Mouse (Mus musculus): ENCODE data around the gene Mrps27. TPM values are rescaled to one million over a fixed set of nuclear protein-coding genes. Genes with fewer than 3 reads are reported as not detected.

Gene Mrps27
- polyA plus RNA-seq, 1 experiment from 2014 or later, result 36.3 TPM

DNA sequence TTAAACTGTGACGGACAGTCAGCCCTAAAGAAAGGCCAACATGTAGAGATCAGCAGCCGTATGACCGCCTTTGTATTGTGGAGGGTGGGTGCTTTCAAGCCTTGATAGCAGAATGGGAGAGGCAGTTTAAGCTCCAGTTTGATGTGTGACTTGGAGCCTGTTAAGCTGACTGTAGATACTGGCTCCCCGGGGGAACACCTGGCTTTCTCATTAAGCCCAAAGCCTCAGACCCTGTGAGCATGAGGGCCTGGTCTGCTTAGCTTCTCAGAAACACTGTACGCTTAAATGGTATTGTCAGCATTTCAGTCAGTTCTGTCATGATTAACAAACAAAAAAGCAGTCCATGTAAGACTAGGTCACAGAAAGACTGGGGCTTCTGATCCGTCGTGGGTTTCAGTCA, 29.1 kb downstream of the Mrps27 start:
- ATAC-seq (ENCODE audit: low read depth), result no peak

DNA sequence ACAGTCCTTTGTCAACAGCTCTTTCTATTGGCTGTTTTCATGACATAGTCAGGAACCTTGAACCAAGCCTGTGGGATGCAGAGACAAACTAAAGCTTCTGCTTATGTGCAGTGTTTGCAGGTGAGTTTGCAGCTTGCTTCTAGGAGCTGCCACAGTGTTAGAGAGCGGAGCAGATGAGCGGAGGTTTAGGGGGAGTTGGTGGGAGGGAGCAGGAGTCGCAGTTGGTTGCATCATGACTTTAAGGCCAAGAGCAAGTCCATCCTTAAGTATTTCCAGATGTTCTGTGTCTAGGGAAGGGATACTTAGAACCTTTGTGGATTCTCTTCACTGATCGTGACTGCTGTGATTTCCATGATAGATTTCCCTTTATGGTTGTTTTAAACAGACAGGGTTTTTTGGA, 29.6 kb downstream of the Mrps27 start:
- Histone ChIP-seq H3K9me3 (replicated peaks) (no peaks in the 10 kb centered on the region), H3K27ac (no peak overlapping the region), H3K27me3 (no peaks in the 10 kb centered on the region), H3K9ac (no peak overlapping the region), H3K4me3 (replicated peaks) (no peak overlapping the region), H3K36me3 (peaks cover 13% of the 10 kb centered on the region; the same call in 1 of the 2 replicates), H3K4me2 (no peak overlapping the region), H3K4me1 (replicated peaks) (no peaks in the 10 kb centered on the region)
- no peak for DNase-seq
- ATAC-seq (ENCODE audit: low read depth), result no peak
- WGBS (ENCODE audit: insufficient replicate concordance), result 86% methylated on average over 4 of the region's 4 CpGs

More for the DNA sequence above, 29.1 kb downstream of the Mrps27 start:
- H3K9me3 ChIP-seq (replicated peaks), result no peaks in the 10 kb centered on the region
- H3K4me1 ChIP-seq (replicated peaks), result no peaks in the 10 kb centered on the region
- no peaks in the 10 kb centered on the region for H3K27me3 ChIP-seq
- H3K4me3 ChIP-seq (replicated peaks), result no peak overlapping the region
- no peak overlapping the region for H3K4me2 ChIP-seq
- WGBS (ENCODE audit: insufficient replicate concordance), result 77% methylated on average over 7 of the region's 7 CpGs
- no peak overlapping the region for H3K27ac ChIP-seq
- H3K36me3 ChIP-seq, result peaks cover 16% of the 10 kb centered on the region
- no peak for DNase-seq
- no peak overlapping the region for H3K9ac ChIP-seq

DNA sequence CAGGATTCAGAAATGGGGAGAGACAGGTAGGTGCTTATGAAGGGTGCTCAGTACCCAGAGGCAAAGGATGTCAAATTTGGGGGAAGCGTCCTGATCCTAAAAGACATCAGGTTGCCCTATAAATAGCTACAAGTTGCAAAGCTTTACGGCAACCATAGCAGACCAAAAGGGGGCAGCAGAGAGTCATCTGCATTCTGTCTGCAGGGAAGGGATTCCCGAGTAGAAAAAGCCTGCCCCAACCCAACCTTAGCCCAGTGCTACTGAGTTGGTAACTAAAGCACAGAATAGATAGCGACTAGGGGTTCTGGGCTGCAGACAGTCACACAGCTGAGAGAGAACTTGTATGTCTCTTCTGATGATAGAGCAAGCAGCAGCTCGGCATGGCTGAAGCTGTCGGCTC, 31.0 kb downstream of the Mrps27 start:
- Histone ChIP-seq H3K36me3 (0 out of 2 replicates have a peak, but pooled peaks cover 12% of the 10 kb centered on the region), H3K4me1 (replicated peaks) (no peaks in the 10 kb centered on the region), H3K27me3 (no peaks in the 10 kb centered on the region), H3K4me3 (replicated peaks) (no peak overlapping the region), H3K9ac (no peak overlapping the region), H3K4me2 (no peak overlapping the region), H3K9me3 (replicated peaks) (no peaks in the 10 kb centered on the region), H3K27ac (no peak overlapping the region)
- DNase-seq (peak; percentile 13), ATAC-seq (ENCODE audit: low read depth) (no peak)
- 36% methylated on average over 6 of the region's 6 CpGs for WGBS (ENCODE audit: insufficient replicate concordance)

DNA sequence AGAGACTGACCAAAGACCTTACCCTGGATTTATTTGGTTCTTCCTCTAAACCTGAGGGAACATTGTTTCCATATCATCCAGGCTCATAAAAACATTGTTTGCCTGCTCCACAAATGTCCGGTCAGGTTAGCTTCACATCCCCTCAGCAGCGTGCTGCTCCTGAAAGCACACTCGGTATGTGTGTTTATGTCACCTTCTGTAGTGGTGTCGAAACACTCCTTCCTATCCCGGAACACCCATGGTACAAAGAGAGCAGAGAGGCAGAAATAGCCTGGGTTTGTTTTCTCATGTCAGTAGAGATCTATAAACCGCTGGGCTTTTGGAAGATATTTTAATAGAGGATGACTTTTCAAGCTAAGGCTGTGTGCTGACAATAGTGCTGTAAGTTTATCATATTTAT, 32.5 kb downstream of the Mrps27 start:
- no peaks in the 10 kb centered on the region for H3K9me3 ChIP-seq (replicated peaks)
- H3K9ac ChIP-seq, result no peak overlapping the region
- 0 out of 2 replicates have a peak, but pooled peaks cover 18% of the 10 kb centered on the region for H3K36me3 ChIP-seq
- H3K4me1 ChIP-seq (replicated peaks), result no peaks in the 10 kb centered on the region
- no peak overlapping the region for H3K27ac ChIP-seq
- no peak overlapping the region for H3K4me3 ChIP-seq (replicated peaks)
- no peaks in the 10 kb centered on the region for H3K27me3 ChIP-seq
- DNase-seq (no peak), ATAC-seq (ENCODE audit: low read depth) (no peak)
- 79% methylated on average over 6 of the region's 6 CpGs for WGBS (ENCODE audit: insufficient replicate concordance)
- no peak overlapping the region for H3K4me2 ChIP-seq

DNA sequence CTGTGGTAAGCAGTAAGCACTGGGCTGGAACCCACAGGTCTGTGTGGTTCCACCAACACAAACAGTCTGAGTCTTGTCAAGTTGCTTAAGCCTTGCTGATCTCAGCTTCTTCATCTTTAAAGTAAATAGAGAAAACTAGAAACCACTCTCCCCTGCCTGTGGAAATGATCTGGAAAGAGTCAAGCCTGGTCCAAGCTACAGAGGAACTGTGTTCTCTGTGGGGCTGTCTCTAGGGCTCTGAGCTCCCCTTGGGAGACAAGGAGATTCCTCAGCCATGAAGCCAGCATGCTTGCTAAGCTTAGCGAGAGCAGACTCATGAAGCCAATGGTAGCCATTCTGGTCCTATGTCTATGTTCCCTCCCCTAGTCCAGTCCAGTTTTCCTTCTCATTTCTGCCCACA, 33.6 kb downstream of the Mrps27 start:
- no peak overlapping the region for H3K9ac ChIP-seq
- H3K4me3 ChIP-seq (replicated peaks), result no peak overlapping the region
- DNase-seq (no peak), ATAC-seq (ENCODE audit: low read depth) (no peak)
- 0 out of 2 replicates have a peak, but pooled peaks cover 16% of the 10 kb centered on the region for H3K36me3 ChIP-seq
- 88% methylated on average over 1 of the region's 1 CpGs for WGBS (ENCODE audit: insufficient replicate concordance)
- H3K9me3 ChIP-seq (replicated peaks), result no peaks in the 10 kb centered on the region
- H3K4me1 ChIP-seq (replicated peaks), result no peaks in the 10 kb centered on the region
- H3K4me2 ChIP-seq, result no peak overlapping the region
- no peaks in the 10 kb centered on the region for H3K27me3 ChIP-seq
- H3K27ac ChIP-seq, result no peak overlapping the region

DNA sequence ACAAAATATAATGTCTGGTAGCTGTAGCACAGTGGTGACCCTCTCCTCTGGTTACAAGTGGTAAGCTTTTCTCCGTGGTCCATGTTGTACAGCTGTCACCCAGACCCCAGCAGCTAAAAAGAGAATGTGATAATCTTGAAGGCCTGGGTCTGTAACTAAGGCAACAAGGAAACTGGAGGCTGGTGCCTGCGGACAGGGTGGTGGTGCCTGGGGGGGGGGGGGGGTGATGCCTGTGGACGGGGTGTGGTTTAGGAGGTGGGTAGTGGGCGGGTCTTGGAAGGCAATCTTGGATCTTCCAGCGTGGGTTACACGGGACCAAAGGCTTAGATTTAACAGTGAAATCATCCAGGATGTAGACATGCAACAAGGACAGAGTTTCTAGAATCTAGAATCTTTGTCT, 37.8 kb downstream of the Mrps27 start:
- no peak overlapping the region for H3K27ac ChIP-seq
- H3K9me3 ChIP-seq (replicated peaks), result no peaks in the 10 kb centered on the region
- H3K4me1 ChIP-seq (replicated peaks), result no peaks in the 10 kb centered on the region
- 53% methylated on average over 6 of the region's 6 CpGs for WGBS (ENCODE audit: insufficient replicate concordance)
- no peak overlapping the region for H3K9ac ChIP-seq
- H3K36me3 ChIP-seq, result 0 out of 2 replicates have a peak, but pooled peaks cover 14% of the 10 kb centered on the region
- no peaks in the 10 kb centered on the region for H3K27me3 ChIP-seq
- H3K4me2 ChIP-seq, result no peak overlapping the region
- DNase-seq (no peak), ATAC-seq (ENCODE audit: low read depth) (no peak)
- no peak overlapping the region for H3K4me3 ChIP-seq (replicated peaks)

DNA sequence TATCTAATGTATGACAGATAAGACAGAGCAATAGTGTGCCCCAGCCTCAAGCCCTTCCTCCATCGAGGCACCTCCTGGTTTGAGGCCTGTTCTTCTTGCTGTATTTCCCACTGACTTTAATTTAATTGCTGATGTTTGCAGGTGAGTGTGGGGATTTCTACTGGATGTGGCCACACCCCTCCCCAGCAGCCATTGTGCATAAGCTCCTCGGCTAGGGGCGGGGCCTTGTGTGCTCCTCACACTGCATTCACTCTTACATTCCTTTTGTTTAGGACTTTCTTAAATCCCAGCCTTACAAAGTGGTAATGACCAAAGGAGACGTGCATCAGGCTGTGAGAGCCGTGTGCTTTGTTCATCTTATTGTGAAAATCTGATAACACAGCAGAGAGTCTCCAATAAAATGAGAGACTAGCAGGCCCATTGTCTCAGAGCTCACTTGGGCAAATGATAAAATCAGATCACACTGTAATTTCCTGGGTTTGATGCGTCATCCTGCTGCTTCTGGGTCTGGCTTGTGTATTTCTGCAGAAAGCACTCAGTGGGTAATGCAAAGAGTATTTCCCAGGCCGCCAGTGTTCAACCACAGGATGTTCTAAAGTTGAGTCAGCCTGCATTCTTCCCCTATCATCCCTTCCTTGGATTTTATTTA, 40.1 kb downstream of the Mrps27 start:
- Histone ChIP-seq H3K27me3 (no peaks in the 10 kb centered on the region), H3K4me2 (no peak overlapping the region), H3K36me3 (0 out of 2 replicates have a peak, but pooled peaks cover 13% of the 10 kb centered on the region), H3K27ac (no peak overlapping the region), H3K9me3 (replicated peaks) (no peaks in the 10 kb centered on the region), H3K9ac (no peak overlapping the region), H3K4me1 (replicated peaks) (no peaks in the 10 kb centered on the region), H3K4me3 (replicated peaks) (no peak overlapping the region)
- WGBS (ENCODE audit: insufficient replicate concordance), result 69% methylated on average over 7 of the region's 7 CpGs
- no peak for ATAC-seq (ENCODE audit: low read depth)
- no peak for DNase-seq

DNA sequence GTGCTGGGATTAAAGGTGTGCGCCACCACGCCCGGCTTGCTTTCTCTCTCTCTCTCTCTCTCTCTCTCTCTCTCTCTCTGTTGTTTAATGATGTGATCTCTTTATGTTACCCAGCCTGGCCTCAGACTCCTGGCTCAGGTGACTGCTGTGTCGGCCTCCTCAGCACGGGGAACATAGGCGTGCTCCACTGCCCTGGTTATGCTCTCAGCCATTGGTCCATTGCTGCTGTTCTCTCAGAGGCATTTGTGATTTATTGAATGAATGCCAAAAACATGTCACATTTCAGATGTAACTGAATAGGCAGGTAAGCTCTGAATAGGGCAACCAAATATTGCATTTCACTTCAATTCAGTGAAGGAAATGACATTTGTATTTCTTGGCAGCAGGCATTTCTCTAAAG, 41.3 kb downstream of the Mrps27 start:
- Histone ChIP-seq H3K4me3 (replicated peaks) (no peak overlapping the region), H3K27me3 (no peaks in the 10 kb centered on the region), H3K9ac (no peak overlapping the region), H3K4me1 (replicated peaks) (no peaks in the 10 kb centered on the region), H3K9me3 (replicated peaks) (no peaks in the 10 kb centered on the region), H3K36me3 (0 out of 2 replicates have a peak, but pooled peaks cover 13% of the 10 kb centered on the region), H3K4me2 (no peak overlapping the region), H3K27ac (no peak overlapping the region)
- ATAC-seq (ENCODE audit: low read depth), result no peak
- DNase-seq, result no peak
- 67% methylated on average over 6 of the region's 6 CpGs for WGBS (ENCODE audit: insufficient replicate concordance)

DNA sequence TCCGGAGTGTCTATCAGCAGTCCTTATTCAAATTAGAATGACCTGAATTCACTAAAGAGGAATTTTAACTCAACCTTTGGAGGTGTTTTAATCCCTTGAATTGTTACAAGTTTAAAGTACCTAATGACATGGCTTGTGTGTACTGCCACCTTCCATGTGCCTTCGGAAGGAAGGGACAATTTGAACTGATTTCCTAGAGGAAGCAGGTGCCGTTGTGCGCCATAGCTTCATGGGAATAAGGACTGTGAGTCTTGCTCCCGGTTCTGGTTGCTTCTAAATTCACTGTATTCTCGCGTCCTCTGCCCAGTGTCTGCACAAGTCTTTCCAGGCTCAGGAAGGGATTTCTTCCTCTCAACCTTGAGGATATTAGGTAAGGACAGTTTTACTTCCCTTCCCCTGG, 41.8 kb downstream of the Mrps27 start:
- H3K4me2 ChIP-seq, result no peak overlapping the region
- no peak for DNase-seq
- H3K9ac ChIP-seq, result no peak overlapping the region
- 87% methylated on average over 7 of the region's 7 CpGs for WGBS (ENCODE audit: insufficient replicate concordance)
- 0 out of 2 replicates have a peak, but pooled peaks cover 9% of the 10 kb centered on the region for H3K36me3 ChIP-seq
- no peaks in the 10 kb centered on the region for H3K27me3 ChIP-seq
- no peak for ATAC-seq (ENCODE audit: low read depth)
- H3K27ac ChIP-seq, result no peak overlapping the region
- no peaks in the 10 kb centered on the region for H3K4me1 ChIP-seq (replicated peaks)
- no peaks in the 10 kb centered on the region for H3K9me3 ChIP-seq (replicated peaks)
- H3K4me3 ChIP-seq (replicated peaks), result no peak overlapping the region

DNA sequence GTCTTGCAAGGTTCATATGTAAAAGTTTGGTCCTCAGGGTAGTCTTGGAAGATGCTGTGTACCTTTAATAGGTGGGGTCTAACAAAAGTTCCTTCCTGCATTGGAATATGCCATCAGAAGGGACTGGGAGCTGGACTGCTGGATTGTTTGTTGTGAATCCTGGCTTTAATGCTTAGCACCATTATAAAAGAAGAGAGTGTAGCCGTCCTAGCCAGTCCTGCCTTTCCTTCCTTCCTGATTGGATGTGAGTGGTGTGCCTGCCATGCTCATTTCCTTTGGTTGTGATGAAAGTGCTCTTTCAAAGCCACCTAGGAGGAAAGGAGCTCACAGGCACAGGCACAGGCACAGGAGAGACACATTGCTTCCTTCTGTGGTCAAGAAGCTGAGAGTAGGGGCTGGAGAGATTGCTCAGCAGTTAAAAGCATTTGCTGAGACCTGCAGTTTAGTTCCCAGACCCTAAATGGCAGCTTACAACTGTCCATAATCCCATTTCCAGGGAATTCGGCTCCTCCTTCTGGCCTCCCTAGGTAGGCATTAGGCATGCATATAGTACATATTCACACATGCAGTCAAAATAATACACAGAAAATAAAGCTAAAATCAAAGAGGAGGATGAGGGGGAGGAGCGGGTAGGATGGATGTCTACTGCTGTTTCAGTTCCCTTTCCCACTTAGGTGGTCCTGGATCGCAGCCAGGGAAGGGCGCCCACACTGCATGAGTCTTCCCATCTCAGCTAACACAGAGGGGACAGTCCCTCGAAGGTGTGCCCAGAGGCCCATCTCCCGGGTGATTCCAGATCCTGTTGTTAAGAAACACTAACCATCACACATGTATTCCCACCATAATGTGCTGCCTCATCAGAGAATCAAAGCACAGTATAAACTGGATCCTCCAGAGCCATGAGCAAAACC, 43.6 kb downstream of the Mrps27 start:
- H3K27me3 ChIP-seq, result no peaks in the 10 kb centered on the region
- no peak overlapping the region for H3K27ac ChIP-seq
- DNase-seq (no peak), ATAC-seq (ENCODE audit: low read depth) (no peak)
- H3K4me2 ChIP-seq, result no peak overlapping the region
- H3K9me3 ChIP-seq (replicated peaks), result no peaks in the 10 kb centered on the region
- H3K9ac ChIP-seq, result no peak overlapping the region
- 0 out of 2 replicates have a peak, but pooled peaks cover 4% of the 10 kb centered on the region for H3K36me3 ChIP-seq
- no peak overlapping the region for H3K4me3 ChIP-seq (replicated peaks)
- 74% methylated on average over 7 of the region's 7 CpGs for WGBS (ENCODE audit: insufficient replicate concordance)
- no peaks in the 10 kb centered on the region for H3K4me1 ChIP-seq (replicated peaks)

DNA sequence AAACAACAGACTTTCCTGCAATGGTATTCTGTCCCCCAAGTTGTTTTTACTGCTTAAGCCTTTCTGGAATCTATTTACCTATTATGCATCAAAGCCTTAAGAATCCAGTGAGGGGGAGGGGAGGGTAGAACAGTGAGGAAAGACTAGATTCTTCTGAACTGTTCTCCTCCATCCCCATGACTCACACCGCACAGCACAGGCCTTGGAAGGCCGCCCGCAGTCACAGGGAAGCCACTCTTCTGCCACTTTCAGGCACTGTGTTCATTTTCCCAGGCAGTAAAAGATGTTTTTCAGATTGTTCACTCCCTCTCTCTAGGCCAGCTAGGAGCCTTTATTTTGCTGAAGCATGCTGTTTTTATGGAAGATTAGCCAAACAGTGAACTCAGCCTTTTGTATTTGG, 46.8 kb downstream of the Mrps27 start:
- DNase-seq (no peak), ATAC-seq (ENCODE audit: low read depth) (no peak)
- no peak overlapping the region for H3K4me3 ChIP-seq (replicated peaks)
- no peak overlapping the region for H3K27ac ChIP-seq
- H3K4me1 ChIP-seq (replicated peaks), result no peaks in the 10 kb centered on the region
- H3K27me3 ChIP-seq, result no peaks in the 10 kb centered on the region
- no peak overlapping the region for H3K9ac ChIP-seq
- H3K4me2 ChIP-seq, result no peak overlapping the region
- 0 out of 2 replicates have a peak, but pooled peaks cover 4% of the 10 kb centered on the region for H3K36me3 ChIP-seq
- H3K9me3 ChIP-seq (replicated peaks), result no peaks in the 10 kb centered on the region
- 89% methylated on average over 3 of the region's 3 CpGs for WGBS (ENCODE audit: insufficient replicate concordance)

Measured in liver, embryonic 13.5 days (tissue).